Mouse (Mus musculus): ENCODE results near the gene Rprd2. TPM values are rescaled to one million over a fixed set of nuclear protein-coding genes. Genes with fewer than 3 reads are reported as not detected.

Gene Rprd2
- polyA plus RNA-seq, 1 experiment from 2014 or later = 19.9 TPM

- Histone ChIP-seq H3K4me2 (replicated peaks; ENCODE audit: low read depth, low read length) (no peak overlapping the region), H3K36me3 (ENCODE audit: insufficient read depth, low read length) (peaks cover 7% of the 10 kb centered on the region; the same call in 1 of the 2 replicates), H3K9me3 (ENCODE audit: low read length) (no peaks in the 10 kb centered on the region), H3K27me3 (ENCODE audit: insufficient read depth, low read length) (no peaks in the 10 kb centered on the region), H3K4me1 (ENCODE audit: insufficient read depth, low read length) (peaks cover 16% of the 10 kb centered on the region), H3K4me3 (ENCODE audit: low read length) (no peak overlapping the region), H3K9ac (replicated peaks; ENCODE audit: low read length) (no peak overlapping the region), H3K27ac (ENCODE audit: low read length) (no peak overlapping the region)
- no peak for ATAC-seq (ENCODE audit: low FRiP score, low TSS enrichment)
- WGBS = 71% methylated on average over 11 of the region's 11 CpGs
These were observed 85.7 kb downstream of the Rprd2 start for GRCm38 (mm10) chr3:95732744-95733521.

GRCm38 (mm10) chr3:95732297-95732696, 86.4 kb downstream of the Rprd2 start:
- ATAC-seq (ENCODE audit: low FRiP score, low TSS enrichment) = no peak
- 95% methylated on average over 9 of the region's 9 CpGs for whole genome bisulfite sequencing

GRCm38 (mm10) chr3:95731802-95732201, 86.9 kb downstream of the Rprd2 start:
- WGBS = 85% methylated on average over 4 of the region's 4 CpGs
- no peak overlapping the region for H3K9ac ChIP-seq (replicated peaks; ENCODE audit: low read length)
- H3K4me1 ChIP-seq (ENCODE audit: insufficient read depth, low read length) = peaks cover 9% of the 10 kb centered on the region; the same call in 1 of the 2 replicates
- H3K4me2 ChIP-seq (replicated peaks; ENCODE audit: low read depth, low read length) = no peak overlapping the region
- no peaks in the 10 kb centered on the region for H3K27me3 ChIP-seq (ENCODE audit: insufficient read depth, low read length)
- peaks cover 7% of the 10 kb centered on the region; the same call in 1 of the 2 replicates for H3K36me3 ChIP-seq (ENCODE audit: insufficient read depth, low read length)
- no peak for ATAC-seq (ENCODE audit: low FRiP score, low TSS enrichment)
- H3K4me3 ChIP-seq (ENCODE audit: low read length) = no peak overlapping the region
- no peaks in the 10 kb centered on the region for H3K9me3 ChIP-seq (ENCODE audit: low read length)
- no peak overlapping the region for H3K27ac ChIP-seq (ENCODE audit: low read length)

More at GRCm38 (mm10) chr3:95732297-95732696, 86.4 kb downstream of the Rprd2 start:
- H3K36me3 ChIP-seq (ENCODE audit: insufficient read depth, low read length) = peaks cover 7% of the 10 kb centered on the region; the same call in 1 of the 2 replicates
- peaks cover 10% of the 10 kb centered on the region for H3K4me1 ChIP-seq (ENCODE audit: insufficient read depth, low read length)
- no peak overlapping the region for H3K9ac ChIP-seq (replicated peaks; ENCODE audit: low read length)
- H3K27ac ChIP-seq (ENCODE audit: low read length) = no peak overlapping the region
- no peaks in the 10 kb centered on the region for H3K27me3 ChIP-seq (ENCODE audit: insufficient read depth, low read length)
- no peak overlapping the region for H3K4me3 ChIP-seq (ENCODE audit: low read length)
- no peaks in the 10 kb centered on the region for H3K9me3 ChIP-seq (ENCODE audit: low read length)
- H3K4me2 ChIP-seq (replicated peaks; ENCODE audit: low read depth, low read length) = no peak overlapping the region

GRCm38 (mm10) chr3:95730431-95730830, 88.2 kb downstream of the Rprd2 start:
- Histone ChIP-seq H3K4me1 (ENCODE audit: insufficient read depth, low read length) (0 out of 2 replicates have a peak, but pooled peaks cover 9% of the 10 kb centered on the region), H3K4me3 (ENCODE audit: low read length) (no peak overlapping the region), H3K9me3 (ENCODE audit: low read length) (no peaks in the 10 kb centered on the region), H3K9ac (replicated peaks; ENCODE audit: low read length) (no peak overlapping the region), H3K4me2 (replicated peaks; ENCODE audit: low read depth, low read length) (no peak overlapping the region), H3K27ac (ENCODE audit: low read length) (no peak overlapping the region), H3K36me3 (ENCODE audit: insufficient read depth, low read length) (peaks cover 3% of the 10 kb centered on the region; the same call in 1 of the 2 replicates), H3K27me3 (ENCODE audit: insufficient read depth, low read length) (no peaks in the 10 kb centered on the region)
- WGBS = 76% methylated on average over 7 of the region's 7 CpGs
- no peak for ATAC-seq (ENCODE audit: low FRiP score, low TSS enrichment)

- Histone ChIP-seq H3K9ac (replicated peaks; ENCODE audit: low read length) (no peak overlapping the region), H3K27me3 (ENCODE audit: insufficient read depth, low read length) (no peaks in the 10 kb centered on the region), H3K9me3 (ENCODE audit: low read length) (no peaks in the 10 kb centered on the region), H3K27ac (ENCODE audit: low read length) (no peak overlapping the region), H3K4me2 (replicated peaks; ENCODE audit: low read depth, low read length) (no peak overlapping the region), H3K36me3 (ENCODE audit: insufficient read depth, low read length) (no peaks in the 10 kb centered on the region), H3K4me3 (ENCODE audit: low read length) (no peak overlapping the region), H3K4me1 (ENCODE audit: insufficient read depth, low read length) (0 out of 2 replicates have a peak, but pooled peaks cover 9% of the 10 kb centered on the region)
- no peak for ATAC-seq (ENCODE audit: low FRiP score, low TSS enrichment)
- WGBS = 91% methylated on average over 2 of the region's 2 CpGs
These were observed 89.8 kb downstream of the Rprd2 start for GRCm38 (mm10) chr3:95728906-95729305.

- H3K4me2 ChIP-seq (replicated peaks; ENCODE audit: low read depth, low read length) = no peak overlapping the region
- no peak for ATAC-seq (ENCODE audit: low FRiP score, low TSS enrichment)
- no peak overlapping the region for H3K27ac ChIP-seq (ENCODE audit: low read length)
- H3K4me3 ChIP-seq (ENCODE audit: low read length) = no peak overlapping the region
- H3K9me3 ChIP-seq (ENCODE audit: low read length) = no peaks in the 10 kb centered on the region
- 56% methylated on average over 7 of the region's 7 CpGs for WGBS
- H3K9ac ChIP-seq (replicated peaks; ENCODE audit: low read length) = no peak overlapping the region
- no peaks in the 10 kb centered on the region for H3K4me1 ChIP-seq (ENCODE audit: insufficient read depth, low read length)
- no peaks in the 10 kb centered on the region for H3K36me3 ChIP-seq (ENCODE audit: insufficient read depth, low read length)
- no peaks in the 10 kb centered on the region for H3K27me3 ChIP-seq (ENCODE audit: insufficient read depth, low read length)
These were observed 91.8 kb downstream of the Rprd2 start for GRCm38 (mm10) chr3:95726696-95727358.

- H3K4me1 ChIP-seq (ENCODE audit: insufficient read depth, low read length) = no peaks in the 10 kb centered on the region
- no peak overlapping the region for H3K9ac ChIP-seq (replicated peaks; ENCODE audit: low read length)
- no peak overlapping the region for H3K4me2 ChIP-seq (replicated peaks; ENCODE audit: low read depth, low read length)
- 85% methylated on average over 7 of the region's 7 CpGs for WGBS
- ATAC-seq (ENCODE audit: low FRiP score, low TSS enrichment) = no peak
- no peak overlapping the region for H3K27ac ChIP-seq (ENCODE audit: low read length)
- no peaks in the 10 kb centered on the region for H3K27me3 ChIP-seq (ENCODE audit: insufficient read depth, low read length)
- no peak overlapping the region for H3K4me3 ChIP-seq (ENCODE audit: low read length)
- H3K9me3 ChIP-seq (ENCODE audit: low read length) = no peaks in the 10 kb centered on the region
- no peaks in the 10 kb centered on the region for H3K36me3 ChIP-seq (ENCODE audit: insufficient read depth, low read length)
These were observed 92.8 kb downstream of the Rprd2 start for GRCm38 (mm10) chr3:95725863-95726262.

- H3K9ac ChIP-seq (replicated peaks; ENCODE audit: low read length) = no peak overlapping the region
- no peak overlapping the region for H3K4me2 ChIP-seq (replicated peaks; ENCODE audit: low read depth, low read length)
- H3K27ac ChIP-seq (ENCODE audit: low read length) = no peak overlapping the region
- H3K9me3 ChIP-seq (ENCODE audit: low read length) = no peaks in the 10 kb centered on the region
- no peaks in the 10 kb centered on the region for H3K27me3 ChIP-seq (ENCODE audit: insufficient read depth, low read length)
- no peaks in the 10 kb centered on the region for H3K36me3 ChIP-seq (ENCODE audit: insufficient read depth, low read length)
- WGBS = 53% methylated on average over 3 of the region's 3 CpGs
- no peaks in the 10 kb centered on the region for H3K4me1 ChIP-seq (ENCODE audit: insufficient read depth, low read length)
- no peak for ATAC-seq (ENCODE audit: low FRiP score, low TSS enrichment)
- no peak overlapping the region for H3K4me3 ChIP-seq (ENCODE audit: low read length)
These were observed 96.3 kb downstream of the Rprd2 start for GRCm38 (mm10) chr3:95722386-95722785.

- Histone ChIP-seq H3K9ac (replicated peaks; ENCODE audit: low read length) (no peak overlapping the region), H3K27me3 (ENCODE audit: insufficient read depth, low read length) (no peaks in the 10 kb centered on the region), H3K9me3 (ENCODE audit: low read length) (no peaks in the 10 kb centered on the region), H3K27ac (ENCODE audit: low read length) (no peak overlapping the region), H3K4me1 (ENCODE audit: insufficient read depth, low read length) (no peaks in the 10 kb centered on the region), H3K4me2 (replicated peaks; ENCODE audit: low read depth, low read length) (no peak overlapping the region), H3K4me3 (ENCODE audit: low read length) (no peak overlapping the region), H3K36me3 (ENCODE audit: insufficient read depth, low read length) (peaks cover 2% of the 10 kb centered on the region; the same call in 1 of the 2 replicates)
- WGBS = 91% methylated on average over 2 of the region's 2 CpGs
- ATAC-seq (ENCODE audit: low FRiP score, low TSS enrichment) = no peak
These were observed 100.5 kb downstream of the Rprd2 start for GRCm38 (mm10) chr3:95718153-95718552.

- no peak overlapping the region for H3K9ac ChIP-seq (replicated peaks; ENCODE audit: low read length)
- H3K4me1 ChIP-seq (ENCODE audit: insufficient read depth, low read length) = no peaks in the 10 kb centered on the region
- ATAC-seq (ENCODE audit: low FRiP score, low TSS enrichment) = no peak
- no peak overlapping the region for H3K4me3 ChIP-seq (ENCODE audit: low read length)
- no peak overlapping the region for H3K4me2 ChIP-seq (replicated peaks; ENCODE audit: low read depth, low read length)
- 89% methylated on average over 1 of the region's 1 CpGs for WGBS
- H3K9me3 ChIP-seq (ENCODE audit: low read length) = no peaks in the 10 kb centered on the region
- H3K27ac ChIP-seq (ENCODE audit: low read length) = no peak overlapping the region
- H3K27me3 ChIP-seq (ENCODE audit: insufficient read depth, low read length) = no peaks in the 10 kb centered on the region
- peaks cover 4% of the 10 kb centered on the region; the same call in 1 of the 2 replicates for H3K36me3 ChIP-seq (ENCODE audit: insufficient read depth, low read length)
These were observed 102.6 kb downstream of the Rprd2 start for GRCm38 (mm10) chr3:95716075-95716474.

Measured in kidney, embryonic 16.5 days (tissue).